Mouse (Mus musculus): ENCODE measurements around the gene Nectin1. TPM values are rescaled to one million over a fixed set of nuclear protein-coding genes. Genes with fewer than 3 reads are reported as not detected.

The Nectin1 gene
- total RNA-seq, 1 experiment from 2014 or later: 0.78 TPM

DNA sequence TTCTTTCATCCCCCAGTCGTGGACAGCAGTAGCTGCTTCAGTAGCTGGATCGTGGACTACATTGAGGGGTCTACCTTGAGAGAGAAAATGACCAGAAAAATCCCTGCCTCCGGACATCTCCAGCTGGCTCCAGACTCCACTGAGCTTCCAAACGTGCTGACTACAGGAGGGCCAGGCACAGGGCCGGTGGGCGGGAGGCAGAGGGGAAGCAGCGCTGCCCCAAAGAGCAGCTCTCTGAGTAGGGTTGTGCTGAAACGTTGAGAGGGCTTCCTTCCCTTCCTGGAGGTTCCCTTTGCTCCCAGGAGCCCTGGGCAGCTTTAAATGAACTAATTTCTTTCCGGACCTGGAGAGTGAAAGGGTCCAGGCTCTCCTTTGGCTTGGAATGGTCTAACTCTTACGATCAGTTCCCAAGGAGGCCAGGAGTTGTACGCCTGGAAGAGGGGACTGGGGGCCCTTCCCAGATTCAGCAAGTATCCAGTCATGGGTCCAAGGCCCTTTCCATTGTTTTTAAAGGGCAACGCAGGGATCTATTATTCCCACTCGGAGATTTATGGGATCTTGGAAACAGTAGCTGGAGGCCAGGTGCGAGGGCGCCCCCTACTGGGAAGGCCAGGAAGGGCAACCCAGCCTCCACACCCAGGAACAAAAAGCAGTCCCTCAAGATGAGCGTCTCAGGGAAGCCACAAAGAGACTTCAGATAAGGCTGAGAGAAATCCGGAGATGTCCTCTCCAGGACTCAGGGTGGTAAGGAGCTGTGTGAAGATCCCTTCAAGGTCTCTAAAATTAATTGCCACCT lies 102.1 kb downstream of the Nectin1 start:
- ATAC-seq (replicated peaks; ENCODE audit: low read depth, poor library complexity, severe bottlenecking): no peak

DNA sequence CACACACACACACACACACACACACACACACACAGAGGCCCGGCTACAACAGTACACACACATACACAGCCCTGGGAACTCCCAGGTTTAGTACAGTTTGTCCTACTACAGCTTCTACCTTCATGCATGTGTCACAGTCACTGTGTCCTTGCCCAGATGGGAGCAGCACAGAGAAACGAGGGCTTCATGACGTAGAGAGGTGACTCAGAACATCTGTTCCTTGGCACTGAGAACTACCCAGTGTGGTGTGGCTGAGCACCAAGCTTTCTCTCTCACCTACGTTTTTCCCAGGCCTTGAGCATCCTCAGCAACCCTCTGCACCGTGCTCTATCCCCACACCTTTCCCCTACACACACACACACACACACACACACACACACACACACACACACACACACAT lies 104.1 kb downstream of the Nectin1 start:
- ATAC-seq (replicated peaks; ENCODE audit: low read depth, poor library complexity, severe bottlenecking): no peak

DNA sequence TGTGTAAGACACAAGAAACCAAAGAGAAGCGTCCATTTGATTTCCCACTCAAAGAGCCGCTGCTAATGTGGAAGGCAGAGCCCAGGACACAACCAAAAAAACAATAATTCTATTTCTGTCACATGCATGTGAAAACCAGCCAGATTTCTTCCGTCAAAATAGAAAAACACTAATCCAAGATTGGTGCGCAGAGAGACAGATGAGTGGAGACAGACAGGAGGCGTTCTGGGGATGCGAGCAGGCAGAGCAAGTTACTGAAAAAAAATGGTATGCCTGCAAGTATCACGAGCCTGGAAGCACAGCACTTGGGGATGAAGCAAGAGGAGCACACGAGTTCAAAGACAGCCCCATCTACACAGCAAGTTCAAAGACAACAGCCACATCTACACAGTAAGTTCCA lies 106.5 kb downstream of the Nectin1 start:
- ATAC-seq (replicated peaks; ENCODE audit: low read depth, poor library complexity, severe bottlenecking): no peak

DNA sequence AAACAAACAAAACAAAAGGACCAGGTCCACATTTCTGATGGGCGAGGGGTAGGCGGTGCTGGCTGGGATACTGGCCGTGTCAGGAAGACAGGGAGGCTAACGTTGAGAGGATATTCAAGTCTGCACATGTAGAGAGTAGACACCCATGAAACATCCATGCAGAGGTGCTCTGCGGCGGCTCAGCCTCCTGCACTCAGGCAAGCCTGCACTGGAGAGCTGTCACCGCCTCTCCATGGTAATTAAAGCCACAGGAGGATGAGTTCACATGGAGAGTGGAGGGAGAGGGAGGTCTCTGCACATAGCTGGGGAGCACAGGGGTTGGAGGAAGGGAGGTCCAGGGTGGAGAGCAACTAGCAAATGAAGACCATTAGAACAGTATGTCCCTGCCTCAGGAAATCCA lies 107.4 kb downstream of the Nectin1 start:
- ATAC-seq (replicated peaks; ENCODE audit: low read depth, poor library complexity, severe bottlenecking): no peak

DNA sequence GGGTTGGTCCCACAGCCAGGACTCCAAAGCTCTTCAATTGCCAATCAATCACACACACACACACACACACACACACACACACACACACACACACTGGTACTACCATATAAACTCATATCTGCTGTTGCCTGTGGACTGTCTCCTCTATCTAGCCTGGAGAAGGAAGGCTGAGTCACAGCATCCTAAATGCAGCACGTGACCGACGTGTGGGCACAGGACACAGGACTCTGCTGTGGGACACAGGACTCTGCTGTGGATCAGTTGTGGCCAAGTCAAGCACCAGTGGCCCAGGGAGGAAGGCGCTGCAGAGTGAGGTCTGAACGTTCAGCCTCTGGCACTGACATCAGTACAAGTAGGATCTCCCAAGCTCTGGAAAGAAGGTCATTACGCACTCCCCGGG lies 112.1 kb downstream of the Nectin1 start:
- no peak for ATAC-seq (replicated peaks; ENCODE audit: low read depth, poor library complexity, severe bottlenecking)

Measured in common myeloid progenitor, adult 5-6 weeks (primary cell).